ENCODE assay signal across 19 mouse cellular contexts in the genomic region with DNA sequence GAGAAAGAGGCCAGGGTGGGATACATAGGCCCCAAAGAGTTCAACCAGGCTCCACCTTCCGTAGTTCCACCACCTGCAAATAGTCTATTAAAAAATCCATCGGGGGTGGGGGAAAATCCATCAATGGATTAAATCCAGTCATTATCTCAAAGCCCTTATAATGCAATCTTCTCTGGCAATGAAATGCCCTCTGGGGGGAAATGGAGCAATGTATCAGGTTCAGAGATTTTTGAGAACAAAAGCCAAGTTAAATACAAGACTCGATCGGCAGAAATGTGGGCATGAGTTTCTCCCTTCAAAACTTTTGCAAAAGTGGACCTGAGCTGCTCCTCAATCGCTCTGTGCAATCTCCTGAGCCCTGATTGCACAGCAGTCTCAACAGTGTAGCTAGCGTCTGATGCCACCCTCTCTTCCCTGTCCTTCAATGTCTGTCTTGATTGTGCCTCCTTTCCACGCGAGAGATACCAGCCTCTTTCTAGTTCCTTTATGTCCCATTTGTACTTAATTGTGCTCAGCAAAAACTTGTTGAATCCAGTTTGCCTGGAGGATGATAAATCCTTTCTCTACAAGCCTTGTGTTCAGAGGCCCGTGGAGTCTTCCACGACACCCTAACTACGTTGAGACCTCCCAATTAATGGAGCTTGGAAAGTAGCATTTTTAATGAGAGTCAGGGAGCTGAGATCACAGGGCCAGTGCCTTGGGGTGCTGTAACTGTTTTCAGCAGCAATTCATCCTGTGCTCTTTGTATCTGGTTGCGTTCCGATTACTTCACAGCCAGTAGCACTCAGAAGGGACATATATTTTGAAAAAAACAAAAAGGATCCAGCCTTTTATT.
DNase-seq lines count a peak whose midpoint lies in the region; ATAC-seq lines count a peak whose summit lies in the region.
"Had no signal": no experiment of that assay in that cellular context is flagged by ENCODE, and none has a peak within 500 bp of the region (broad histone marks: within the 10 kb centered on the region; RNA-seq: fewer than 3 reads in every experiment).

No protein-coding gene starts in this region.

- H3K4me2 ChIP-seq in forebrain, embryonic 13.5 days, result no peak overlapping the region
- H3K4me2 ChIP-seq in hindbrain, embryonic 16.5 days (ENCODE audit: low read length), result no peak overlapping the region
- H3K4me2 ChIP-seq in hindbrain, embryonic 12.5 days (replicated peaks), result no peak overlapping the region
- no peak overlapping the region for H3K4me2 ChIP-seq in neural tube, embryonic 13.5 days
- H3K4me2 ChIP-seq in neural tube, embryonic 14.5 days (ENCODE audit: low read depth, low read length), result no peak overlapping the region
- H3K4me2 ChIP-seq: embryonic facial prominence, embryonic 12.5 days; heart, embryonic 13.5 days had no signal

- H3K4me1 ChIP-seq in forebrain, embryonic 13.5 days, result peaks cover 10% of the 10 kb centered on the region
- H3K4me1 ChIP-seq in forebrain, embryonic 10.5 days, result peaks cover 26% of the 10 kb centered on the region
- no peaks in the 10 kb centered on the region for H3K4me1 ChIP-seq in hindbrain, embryonic 16.5 days (ENCODE audit: control insufficient read depth, insufficient read depth, low read depth, low read length)
- 0 out of 2 replicates have a peak, but pooled peaks cover 3% of the 10 kb centered on the region for H3K4me1 ChIP-seq in hindbrain, embryonic 12.5 days
- H3K4me1 ChIP-seq in neural tube, embryonic 13.5 days (replicated peaks), result peaks cover 10% of the 10 kb centered on the region
- no peaks in the 10 kb centered on the region for H3K4me1 ChIP-seq in neural tube, embryonic 14.5 days (ENCODE audit: control insufficient read depth, insufficient read depth, low read length)
- H3K4me1 ChIP-seq: heart, embryonic 13.5 days had no signal

- DNase-seq in forebrain, embryonic 10.5 days (ENCODE audit: extremely low spot score, low spot score), result no peak
- no peak for DNase-seq in neural tube, embryonic 10.5 days (ENCODE audit: extremely low spot score, low spot score)
- DNase-seq in kidney, postnatal 25 days, result no peak
- DNase-seq: adrenal gland, postnatal 10 days; cerebellum, adult 11-12 months; cerebellum, adult 9-10 months; cerebellum, postnatal 25 days; forebrain, postnatal 0 days; gastrocnemius, postnatal 14 days; heart, postnatal 4 days had no signal

- peak; percentile 3; the same call in 1 of the 2 replicates for ATAC-seq in forebrain, embryonic 13.5 days
- 0 out of 2 replicates have a peak, but pooled peaks have one; percentile 52 for ATAC-seq in hindbrain, embryonic 16.5 days
- ATAC-seq in hindbrain, embryonic 12.5 days (ENCODE audit: low FRiP score), result no peak
- ATAC-seq in neural tube, embryonic 13.5 days (ENCODE audit: low read depth), result peak; percentile 78
- ATAC-seq in neural tube, embryonic 14.5 days (ENCODE audit: low read depth), result peak; percentile 73; the same call in 1 of the 2 replicates
- ATAC-seq: forebrain, postnatal 0 days; inflammation-experienced regulatory T-cells, adult 6 months; intestine, postnatal 0 days had no signal

- H3K27ac ChIP-seq in forebrain, embryonic 13.5 days, result no peak overlapping the region
- H3K27ac ChIP-seq in forebrain, embryonic 10.5 days, result no peak overlapping the region
- H3K27ac ChIP-seq in hindbrain, embryonic 16.5 days (ENCODE audit: low read depth, low read length), result no peak overlapping the region
- no peak overlapping the region for H3K27ac ChIP-seq in hindbrain, embryonic 12.5 days
- H3K27ac ChIP-seq in neural tube, embryonic 13.5 days (replicated peaks), result no peak overlapping the region
- H3K27ac ChIP-seq in neural tube, embryonic 14.5 days (ENCODE audit: low read depth, low read length), result no peak overlapping the region
- H3K27ac ChIP-seq: embryonic facial prominence, embryonic 12.5 days; heart, embryonic 13.5 days had no signal

- H3K27me3 ChIP-seq in forebrain, embryonic 13.5 days, result no peaks in the 10 kb centered on the region
- no peaks in the 10 kb centered on the region for H3K27me3 ChIP-seq in forebrain, embryonic 10.5 days (ENCODE audit: poor library complexity, severe bottlenecking)
- no peaks in the 10 kb centered on the region for H3K27me3 ChIP-seq in hindbrain, embryonic 16.5 days (replicated peaks; ENCODE audit: control insufficient read depth, insufficient read depth, low read length)
- no peaks in the 10 kb centered on the region for H3K27me3 ChIP-seq in hindbrain, embryonic 12.5 days
- no peaks in the 10 kb centered on the region for H3K27me3 ChIP-seq in neural tube, embryonic 13.5 days
- no peaks in the 10 kb centered on the region for H3K27me3 ChIP-seq in neural tube, embryonic 14.5 days (ENCODE audit: control insufficient read depth, insufficient read depth, low read length)
- H3K27me3 ChIP-seq: embryonic facial prominence, embryonic 12.5 days; heart, embryonic 13.5 days had no signal

- H3K4me3 ChIP-seq in forebrain, embryonic 13.5 days, result no peak overlapping the region
- H3K4me3 ChIP-seq in forebrain, embryonic 10.5 days, result no peak overlapping the region
- no peak overlapping the region for H3K4me3 ChIP-seq in hindbrain, embryonic 16.5 days (ENCODE audit: low read length)
- no peak overlapping the region for H3K4me3 ChIP-seq in hindbrain, embryonic 12.5 days
- H3K4me3 ChIP-seq in neural tube, embryonic 13.5 days, result no peak overlapping the region
- no peak overlapping the region for H3K4me3 ChIP-seq in neural tube, embryonic 14.5 days (ENCODE audit: low read depth, low read length)
- H3K4me3 ChIP-seq: embryonic facial prominence, embryonic 12.5 days; heart, embryonic 13.5 days had no signal

- no peaks in the 10 kb centered on the region for H3K36me3 ChIP-seq in forebrain, embryonic 13.5 days (ENCODE audit: poor library complexity, severe bottlenecking)
- no peaks in the 10 kb centered on the region for H3K36me3 ChIP-seq in forebrain, embryonic 10.5 days (replicated peaks)
- no peaks in the 10 kb centered on the region for H3K36me3 ChIP-seq in hindbrain, embryonic 16.5 days (ENCODE audit: control insufficient read depth, insufficient read depth, low read length)
- H3K36me3 ChIP-seq in hindbrain, embryonic 12.5 days, result no peaks in the 10 kb centered on the region
- H3K36me3 ChIP-seq in neural tube, embryonic 13.5 days, result no peaks in the 10 kb centered on the region
- H3K36me3 ChIP-seq in neural tube, embryonic 14.5 days (ENCODE audit: control insufficient read depth, insufficient read depth, low read length), result no peaks in the 10 kb centered on the region
- H3K36me3 ChIP-seq: embryonic facial prominence, embryonic 12.5 days; heart, embryonic 13.5 days had no signal

- no peak overlapping the region for H3K9ac ChIP-seq in forebrain, embryonic 13.5 days
- H3K9ac ChIP-seq in hindbrain, embryonic 16.5 days (ENCODE audit: low read depth, low read length), result no peak overlapping the region
- H3K9ac ChIP-seq in hindbrain, embryonic 12.5 days, result no peak overlapping the region
- H3K9ac ChIP-seq in neural tube, embryonic 13.5 days, result no peak overlapping the region
- H3K9ac ChIP-seq in neural tube, embryonic 14.5 days (replicated peaks; ENCODE audit: low read depth, low read length), result no peak overlapping the region
- H3K9ac ChIP-seq: embryonic facial prominence, embryonic 12.5 days; forebrain, postnatal 0 days; heart, embryonic 13.5 days had no signal

- no peaks in the 10 kb centered on the region for H3K9me3 ChIP-seq in forebrain, embryonic 13.5 days (replicated peaks)
- H3K9me3 ChIP-seq in forebrain, embryonic 10.5 days, result no peaks in the 10 kb centered on the region
- H3K9me3 ChIP-seq in hindbrain, embryonic 16.5 days (ENCODE audit: control insufficient read depth, low read length), result no peaks in the 10 kb centered on the region
- H3K9me3 ChIP-seq in hindbrain, embryonic 12.5 days (replicated peaks), result no peaks in the 10 kb centered on the region
- H3K9me3 ChIP-seq in neural tube, embryonic 13.5 days, result no peaks in the 10 kb centered on the region
- H3K9me3 ChIP-seq in neural tube, embryonic 14.5 days (ENCODE audit: control insufficient read depth, low read length), result no peaks in the 10 kb centered on the region
- H3K9me3 ChIP-seq: embryonic facial prominence, embryonic 12.5 days; heart, embryonic 13.5 days had no signal

- WGBS in forebrain, embryonic 13.5 days, result 46% methylated on average over 13 of the region's 13 CpGs
- WGBS in forebrain, embryonic 10.5 days, result 74% methylated on average over 13 of the region's 13 CpGs
- 69% methylated on average over 13 of the region's 13 CpGs for WGBS in hindbrain, embryonic 16.5 days
- 80% methylated on average over 13 of the region's 13 CpGs for WGBS in hindbrain, embryonic 12.5 days
- 56% methylated on average over 13 of the region's 13 CpGs for WGBS in neural tube, embryonic 13.5 days
- WGBS in neural tube, embryonic 14.5 days, result 59% methylated on average over 13 of the region's 13 CpGs
